Mouse (Mus musculus) kidney, postnatal 36 days (tissue): ENCODE results near the gene Gm7029.
"Not testable (repeated sequence)": the region's sequence is repeated elsewhere in the genome, so short reads cannot be mapped to it uniquely, and the experiment has no call there.

Experiments
- DNase-seq, 2 experiments: peaks; one replicate each; pipeline ENCODE4 v3.0.0; 2021 to 2022; ENCODE audit warnings: mixed read lengths in 2 of 2

Gene Gm7029

GRCm38 (mm10) chr17:33873537-33873936 is at the start of gene Gm7029:
Gene Gm7029, plus strand, starts transcription at chr17:33873837.
- not testable (repeated sequence) for DNase-seq

- DNase-seq = peak; percentile 98
Observed at GRCm38 (mm10) chr17:33824084-33824996, 49.3 kb upstream of the Gm7029 start, which contains the start of the genes Rps28 and Ndufa7. Gene Rps28, minus strand, starts transcription at chr17:33824562. Gene Ndufa7, plus strand, starts transcription at chr17:33824572.

- not testable (repeated sequence) for DNase-seq
Observed at GRCm38 (mm10) chr17:33824997-33825330, 48.7 kb upstream of the Gm7029 start.

- DNase-seq = no peak
Observed at GRCm38 (mm10) chr17:33825462-33825861, 48.2 kb upstream of the Gm7029 start.

- peak; percentile 80 to 82 for DNase-seq
Observed at GRCm38 (mm10) chr17:33826850-33827249, 46.8 kb upstream of the Gm7029 start.

- DNase-seq = peak; percentile 88 to 96
Observed at GRCm38 (mm10) chr17:33828892-33829291, 44.7 kb upstream of the Gm7029 start.

- no peak for DNase-seq
Observed at GRCm38 (mm10) chr17:33829561-33829960, 44.1 kb upstream of the Gm7029 start.

- peak; percentile 95 for DNase-seq
Observed at GRCm38 (mm10) chr17:33842966-33843795, 30.5 kb upstream of the Gm7029 start, which contains the start of gene Cd320. Gene Cd320, plus strand, starts transcription at chr17:33843091.

GRCm38 (mm10) chr17:33844196-33844595 is 29.4 kb upstream of the Gm7029 start:
- DNase-seq = no peak

GRCm38 (mm10) chr17:33848139-33848538 is 25.5 kb upstream of the Gm7029 start:
- no peak for DNase-seq

- DNase-seq = no peak
Observed at GRCm38 (mm10) chr17:33851331-33851730, 22.3 kb upstream of the Gm7029 start.

GRCm38 (mm10) chr17:33857816-33858215 is 15.8 kb upstream of the Gm7029 start:
- no peak for DNase-seq

- DNase-seq = peak; percentile 60 to 80
Observed at GRCm38 (mm10) chr17:33865330-33866030, 8.2 kb upstream of the Gm7029 start.

- no peak for DNase-seq
Observed at GRCm38 (mm10) chr17:33874411-33874810, 774 bp downstream of the Gm7029 start.

- DNase-seq = peak; percentile 19 to 50
Observed at GRCm38 (mm10) chr17:33875797-33876196, 2.2 kb downstream of the Gm7029 start.

- DNase-seq = not testable (repeated sequence)
Observed at GRCm38 (mm10) chr17:33884320-33884719, 10.7 kb downstream of the Gm7029 start.

GRCm38 (mm10) chr17:33887802-33888201 is 14.2 kb downstream of the Gm7029 start:
- DNase-seq = peak; percentile 26 to 47

GRCm38 (mm10) chr17:33888230-33888629 is 14.6 kb downstream of the Gm7029 start:
- DNase-seq = not testable (repeated sequence)

- DNase-seq = not testable (repeated sequence)
Observed at GRCm38 (mm10) chr17:33889941-33890532, 16.4 kb downstream of the Gm7029 start.

GRCm38 (mm10) chr17:33890533-33891059 is 17.0 kb downstream of the Gm7029 start, which contains the start of gene Kifc1:
Gene Kifc1, minus strand, starts transcription at chr17:33890661.
- peak; percentile 99 to 100 for DNase-seq

- DNase-seq = no peak
Observed at GRCm38 (mm10) chr17:33891357-33891756, 17.7 kb downstream of the Gm7029 start.

GRCm38 (mm10) chr17:33891892-33892291 is 18.3 kb downstream of the Gm7029 start:
- DNase-seq = not testable (repeated sequence)
